Mouse (Mus musculus): Measurements from ENCODE around the gene Mmp25.

Gene Mmp25

GRCm38 (mm10) chr17:23665511-23665910 lies 20.4 kb upstream of the Mmp25 start:
- no peak for DNase-seq (ENCODE audit: inconsistent age in 2 of 2, low spot score in 1 of 2)

- DNase-seq (ENCODE audit: inconsistent age in 2 of 2, low spot score in 1 of 2) = peak in 1 of 2 experiments; percentile 65
These were observed 19.5 kb upstream of the Mmp25 start for GRCm38 (mm10) chr17:23664556-23665021.

- DNase-seq (ENCODE audit: inconsistent age in 2 of 2, low spot score in 1 of 2) = no peak
These were observed 16.4 kb upstream of the Mmp25 start for GRCm38 (mm10) chr17:23661526-23661925.

- peak in 1 of 2 experiments; percentile 26 for DNase-seq (ENCODE audit: inconsistent age in 2 of 2, low spot score in 1 of 2)
These were observed 15.8 kb upstream of the Mmp25 start for GRCm38 (mm10) chr17:23660876-23661200.

GRCm38 (mm10) chr17:23660117-23660875 lies 15.2 kb upstream of the Mmp25 start, which contains the start of gene Bicdl2:
TSS of gene Bicdl2 (plus strand) at chr17:23660506.
- DNase-seq (ENCODE audit: inconsistent age in 2 of 2, low spot score in 1 of 2) = peak in 1 of 2 experiments; percentile 78

GRCm38 (mm10) chr17:23658450-23658849 lies 13.4 kb upstream of the Mmp25 start:
- DNase-seq (ENCODE audit: inconsistent age in 2 of 2, low spot score in 1 of 2) = no peak

GRCm38 (mm10) chr17:23654410-23654809 lies 9.3 kb upstream of the Mmp25 start:
- DNase-seq (ENCODE audit: inconsistent age in 2 of 2, low spot score in 1 of 2) = no peak

- DNase-seq (ENCODE audit: inconsistent age in 2 of 2, low spot score in 1 of 2) = no peak
These were observed 8.9 kb upstream of the Mmp25 start for GRCm38 (mm10) chr17:23654001-23654400.

GRCm38 (mm10) chr17:23653324-23653723 lies 8.2 kb upstream of the Mmp25 start:
- DNase-seq (ENCODE audit: inconsistent age in 2 of 2, low spot score in 1 of 2) = no peak

- no peak for DNase-seq (ENCODE audit: inconsistent age in 2 of 2, low spot score in 1 of 2)
These were observed 6.3 kb upstream of the Mmp25 start for GRCm38 (mm10) chr17:23651363-23651762.

- no peak for DNase-seq (ENCODE audit: inconsistent age in 2 of 2, low spot score in 1 of 2)
These were observed 817 bp upstream of the Mmp25 start for GRCm38 (mm10) chr17:23645894-23646293.

- no peak for DNase-seq (ENCODE audit: inconsistent age in 2 of 2, low spot score in 1 of 2)
These were observed 13.8 kb downstream of the Mmp25 start for GRCm38 (mm10) chr17:23631241-23631640.

GRCm38 (mm10) chr17:23630195-23631020 lies 14.7 kb downstream of the Mmp25 start:
- DNase-seq (ENCODE audit: inconsistent age in 2 of 2, low spot score in 1 of 2) = peak; percentile 77 to 93

GRCm38 (mm10) chr17:23627813-23628212 lies 17.3 kb downstream of the Mmp25 start:
- DNase-seq (ENCODE audit: inconsistent age in 2 of 2, low spot score in 1 of 2) = no peak

- DNase-seq (ENCODE audit: inconsistent age in 2 of 2, low spot score in 1 of 2) = no peak
These were observed 24.7 kb downstream of the Mmp25 start for GRCm38 (mm10) chr17:23620351-23620750.

- no peak for DNase-seq (ENCODE audit: inconsistent age in 2 of 2, low spot score in 1 of 2)
These were observed 28.0 kb downstream of the Mmp25 start for GRCm38 (mm10) chr17:23617087-23617486.

GRCm38 (mm10) chr17:23610361-23610800 lies 34.7 kb downstream of the Mmp25 start:
- peak; percentile 36 to 76 for DNase-seq (ENCODE audit: inconsistent age in 2 of 2, low spot score in 1 of 2)

GRCm38 (mm10) chr17:23609612-23610011 lies 35.5 kb downstream of the Mmp25 start:
- no peak for DNase-seq (ENCODE audit: inconsistent age in 2 of 2, low spot score in 1 of 2)

- no peak for DNase-seq (ENCODE audit: inconsistent age in 2 of 2, low spot score in 1 of 2)
These were observed 39.9 kb downstream of the Mmp25 start for GRCm38 (mm10) chr17:23605220-23605619.

GRCm38 (mm10) chr17:23604394-23604793 lies 40.7 kb downstream of the Mmp25 start:
- no peak for DNase-seq (ENCODE audit: inconsistent age in 2 of 2, low spot score in 1 of 2)

GRCm38 (mm10) chr17:23603542-23603941 lies 41.5 kb downstream of the Mmp25 start:
- DNase-seq (ENCODE audit: inconsistent age in 2 of 2, low spot score in 1 of 2) = peak; percentile 32 to 66

- no peak for DNase-seq (ENCODE audit: inconsistent age in 2 of 2, low spot score in 1 of 2)
These were observed 42.0 kb downstream of the Mmp25 start for GRCm38 (mm10) chr17:23603077-23603476.

All from adrenal gland, adult (tissue).